Mouse (Mus musculus) testis, adult 2 months (tissue): Measurements from ENCODE around the gene Thbs4. TPM values are rescaled to one million over a fixed set of nuclear protein-coding genes. Genes with fewer than 3 reads are reported as not detected.

Source experiments
- H3K27ac ChIP-seq: fragments of 200-500 bp; 2 replicates; pipeline ENCODE4 v1.5.1; 2012; ENCODE audit warnings: low read depth, low read length; ENCODE audit not compliant: control insufficient read depth, insufficient read depth
- H3K27me3 ChIP-seq: fragments of 200-500 bp; 2 replicates; pipeline ENCODE4 v1.6.1; 2012; ENCODE audit warnings: mild to moderate bottlenecking, low read length, moderate library complexity; ENCODE audit not compliant: control insufficient read depth, insufficient read depth
- H3K36me3 ChIP-seq: fragments of 200-500 bp; 2 replicates; pipeline ENCODE4 v1.6.1; 2012; ENCODE audit warnings: mild to moderate bottlenecking, low read length; ENCODE audit not compliant: control insufficient read depth, insufficient read depth
- H3K4me1 ChIP-seq: fragments of 200-500 bp; 2 replicates; pipeline ENCODE4 v1.6.1; 2012; ENCODE audit warnings: low read length; ENCODE audit not compliant: control insufficient read depth, insufficient read depth
- H3K4me3 ChIP-seq: fragments of 200-500 bp; 2 replicates; pipeline ENCODE4 v1.5.1; 2012; ENCODE audit warnings: low read depth, mild to moderate bottlenecking, low read length, moderate library complexity, mixed read lengths; ENCODE audit not compliant: control insufficient read depth
- CTCF ChIP-seq: fragments of 200-500 bp; IDR thresholded peaks from 2 replicates; pipeline ENCODE4 v1.5.1; 2012; ENCODE audit warnings: low read depth, mild to moderate bottlenecking, inconsistent platforms, low read length, moderate library complexity; ENCODE audit not compliant: control insufficient read depth, insufficient read depth, insufficient replicate concordance
- POLR2A ChIP-seq: fragments of 200-500 bp; IDR thresholded peaks from 2 replicates; pipeline ENCODE4 v1.6.1; 2012; ENCODE audit warnings: low read depth, mild to moderate bottlenecking, inconsistent platforms, low read length, moderate library complexity; ENCODE audit not compliant: control insufficient read depth
- polyA plus RNA-seq: library from polyadenylated mRNA; depleted of rRNA; stranded (reverse); fragments of >200 nt; gene quantifications from 2 replicates; pipeline ENCODE4 v1.2.3, GENCODE M21; 2012

Gene Thbs4
- polyA plus RNA-seq, 1 experiment: 0.14 TPM

DNA sequence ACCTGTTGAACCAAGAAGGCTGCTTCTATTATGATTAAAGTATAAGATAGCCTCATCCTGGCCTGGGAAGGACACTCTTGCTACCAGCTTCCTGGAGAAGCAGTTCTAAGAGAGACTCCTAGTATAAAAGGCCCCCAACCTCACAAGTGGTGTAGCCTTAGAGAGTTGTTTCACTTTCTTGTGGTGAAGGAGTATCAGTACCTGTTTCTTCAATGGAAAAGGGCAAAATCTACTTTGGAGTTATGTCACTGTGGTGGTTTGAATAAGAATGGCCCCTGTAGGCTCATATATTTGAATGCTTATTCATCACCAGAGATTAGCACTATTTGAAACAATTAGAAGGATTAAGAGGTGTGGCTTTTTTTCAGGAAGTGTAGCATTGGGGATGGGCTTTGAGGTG is 12.2 kb upstream of the Thbs4 start:
- H3K4me1 ChIP-seq: no peaks in the 10 kb centered on the region
- no peaks in the 10 kb centered on the region for H3K36me3 ChIP-seq
- no peaks in the 10 kb centered on the region for H3K27me3 ChIP-seq
- TF ChIP-seq CTCF (no peak), POLR2A (no peak)
- H3K27ac ChIP-seq: no peak overlapping the region
- H3K4me3 ChIP-seq: no peak overlapping the region

DNA sequence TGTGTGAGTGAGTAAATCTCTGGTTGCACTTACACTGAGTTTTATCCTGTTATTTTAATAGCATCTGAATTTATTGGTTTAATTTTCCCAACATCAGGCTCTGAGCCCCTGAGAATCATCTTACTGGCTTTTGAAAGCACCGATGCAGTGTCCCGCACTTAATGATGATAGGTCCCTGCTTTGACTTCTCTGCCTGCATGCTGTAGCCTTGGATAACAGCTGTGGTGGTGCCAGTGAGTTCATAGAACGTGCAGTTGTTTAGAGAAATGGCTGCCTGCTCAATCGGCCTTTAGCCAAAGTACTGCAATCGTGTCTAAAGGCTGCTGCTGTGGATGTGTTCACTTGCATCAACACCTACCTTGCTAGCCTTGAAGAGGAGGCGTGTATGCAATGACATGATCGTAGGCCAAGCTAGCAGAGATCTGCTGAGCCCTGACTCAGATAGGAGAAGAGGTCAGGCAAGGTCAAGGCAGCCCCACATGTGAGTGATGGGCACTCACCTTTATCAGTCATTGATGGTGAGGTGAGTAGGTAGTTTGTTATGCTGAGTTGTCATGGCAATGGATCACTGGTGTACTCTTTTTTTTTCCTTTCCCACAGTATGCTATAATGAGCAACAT is 4.8 kb upstream of the Thbs4 start:
- Histone ChIP-seq H3K4me3 (no peak overlapping the region), H3K4me1 (peaks cover 4% of the 10 kb centered on the region), H3K27me3 (no peaks in the 10 kb centered on the region; the same call in 1 of the 2 replicates), H3K27ac (no peak overlapping the region), H3K36me3 (no peaks in the 10 kb centered on the region)
- TF ChIP-seq CTCF (no peak), POLR2A (no peak)

DNA sequence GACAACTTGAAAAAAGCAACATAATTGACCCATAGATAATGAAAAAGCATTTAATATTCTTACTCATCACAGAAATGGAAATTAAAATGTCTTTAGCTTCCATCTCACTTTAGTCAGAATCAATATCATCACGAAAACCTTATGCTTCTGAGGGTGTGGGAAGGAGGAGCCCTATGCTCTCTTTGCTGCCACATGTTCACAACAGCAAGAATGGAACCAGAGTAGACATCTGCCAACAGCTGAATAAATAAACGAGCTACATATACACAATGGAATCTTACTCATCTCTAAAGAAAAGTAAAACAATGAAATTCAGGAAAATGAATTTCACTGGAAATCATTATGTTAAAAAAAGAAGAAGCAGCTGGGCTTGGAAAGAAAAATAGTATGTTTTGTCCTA is 4.2 kb upstream of the Thbs4 start:
- Histone ChIP-seq H3K27me3 (no peaks in the 10 kb centered on the region; the same call in 1 of the 2 replicates), H3K36me3 (no peaks in the 10 kb centered on the region), H3K4me1 (peaks cover 6% of the 10 kb centered on the region), H3K4me3 (no peak overlapping the region), H3K27ac (no peak overlapping the region)
- TF ChIP-seq CTCF (no peak), POLR2A (no peak)

DNA sequence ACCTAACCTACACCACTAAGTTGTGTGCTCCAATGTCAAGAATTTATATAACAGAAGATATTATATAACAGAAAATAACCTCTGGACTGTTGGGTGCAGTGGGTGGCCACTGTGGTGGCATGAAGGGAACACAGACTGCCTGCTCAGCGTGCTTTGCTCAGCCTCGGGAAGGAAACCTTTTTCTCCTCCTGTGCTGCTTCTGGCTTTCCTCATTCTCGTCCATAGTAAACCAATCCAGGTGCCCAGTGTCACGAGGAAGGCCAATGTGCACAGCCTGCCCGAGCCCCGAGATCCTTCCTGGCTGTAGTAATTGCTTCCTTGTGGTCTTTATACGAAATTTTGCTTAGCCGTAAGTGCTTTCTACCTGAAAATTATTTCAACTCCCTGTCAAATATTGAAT is 982 bp downstream of the Thbs4 start:
- TF ChIP-seq POLR2A: no peak
- TF ChIP-seq CTCF: no peak
- H3K27me3 ChIP-seq: no peaks in the 10 kb centered on the region; the same call in 1 of the 2 replicates

DNA sequence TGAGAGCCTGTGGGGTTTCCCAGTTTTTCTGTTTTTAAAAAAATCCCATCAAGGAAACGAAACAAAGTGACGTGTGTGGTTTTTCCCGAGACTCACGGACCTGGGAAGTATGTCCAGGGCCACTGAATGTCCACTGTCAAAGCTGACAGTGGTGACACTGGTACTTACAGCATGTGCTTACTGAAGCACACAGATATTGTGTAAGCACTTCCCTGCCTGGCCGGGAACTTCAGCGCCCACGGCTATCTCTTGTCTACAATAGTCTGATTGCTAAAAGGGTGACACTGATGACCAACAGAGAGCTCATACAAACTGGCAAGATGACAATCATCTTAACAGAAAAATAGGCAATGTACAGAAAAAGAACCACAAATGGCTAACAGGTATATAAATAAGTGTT is 3.1 kb downstream of the Thbs4 start:
- Histone ChIP-seq H3K4me3 (no peak overlapping the region), H3K27me3 (no peaks in the 10 kb centered on the region; the same call in 1 of the 2 replicates), H3K36me3 (no peaks in the 10 kb centered on the region), H3K4me1 (peaks cover 6% of the 10 kb centered on the region), H3K27ac (no peak overlapping the region)
- TF ChIP-seq POLR2A (no peak), CTCF (no peak)

More for the DNA sequence above, 982 bp downstream of the Thbs4 start:
- peaks cover 6% of the 10 kb centered on the region for H3K4me1 ChIP-seq
- no peak overlapping the region for H3K4me3 ChIP-seq
- H3K36me3 ChIP-seq: no peaks in the 10 kb centered on the region
- no peak overlapping the region for H3K27ac ChIP-seq

DNA sequence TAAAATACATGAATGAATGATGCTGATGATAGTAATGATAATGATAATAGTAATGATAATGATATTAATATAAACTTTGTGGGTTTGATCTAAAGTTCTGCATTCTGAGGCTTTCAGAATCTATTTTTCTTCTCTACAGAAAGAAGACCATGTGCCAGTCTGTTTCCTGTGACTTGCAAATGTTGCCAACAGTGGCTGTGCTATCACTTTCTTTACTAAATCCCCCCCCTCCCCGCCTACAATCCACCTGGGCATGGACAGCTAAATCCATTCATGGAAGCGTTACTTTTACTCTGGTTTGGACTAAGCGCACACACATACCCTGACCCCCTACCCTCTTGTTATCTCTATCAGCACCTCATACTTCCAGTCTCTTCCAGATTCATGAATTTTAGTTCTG is 10.3 kb downstream of the Thbs4 start:
- Histone ChIP-seq H3K4me3 (no peak overlapping the region), H3K4me1 (no peaks in the 10 kb centered on the region), H3K27ac (no peak overlapping the region), H3K27me3 (no peaks in the 10 kb centered on the region), H3K36me3 (no peaks in the 10 kb centered on the region)
- TF ChIP-seq CTCF (no peak), POLR2A (no peak)

DNA sequence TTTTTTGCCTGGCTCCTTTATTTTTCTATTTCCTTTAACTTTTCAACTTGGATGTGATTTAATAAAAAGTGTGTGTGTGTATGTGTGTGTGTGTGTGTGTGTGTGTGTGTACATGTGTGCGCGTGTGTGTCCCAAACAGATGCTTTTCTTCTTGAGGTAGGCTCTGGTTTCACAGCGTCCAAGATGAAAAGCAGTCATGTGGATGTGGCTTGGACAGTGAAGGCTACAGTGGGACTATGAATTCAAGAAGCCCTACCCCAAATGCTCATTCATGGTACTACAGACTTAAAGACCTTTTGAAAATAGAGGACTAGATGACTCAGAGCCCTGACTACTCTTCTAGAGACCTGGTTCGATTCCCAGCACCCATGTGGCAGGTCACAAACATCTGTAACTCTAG is 11.1 kb downstream of the Thbs4 start:
- Histone ChIP-seq H3K36me3 (no peaks in the 10 kb centered on the region), H3K4me1 (no peaks in the 10 kb centered on the region), H3K27me3 (no peaks in the 10 kb centered on the region), H3K4me3 (no peak overlapping the region), H3K27ac (no peak overlapping the region)
- TF ChIP-seq CTCF (no peak), POLR2A (no peak)

DNA sequence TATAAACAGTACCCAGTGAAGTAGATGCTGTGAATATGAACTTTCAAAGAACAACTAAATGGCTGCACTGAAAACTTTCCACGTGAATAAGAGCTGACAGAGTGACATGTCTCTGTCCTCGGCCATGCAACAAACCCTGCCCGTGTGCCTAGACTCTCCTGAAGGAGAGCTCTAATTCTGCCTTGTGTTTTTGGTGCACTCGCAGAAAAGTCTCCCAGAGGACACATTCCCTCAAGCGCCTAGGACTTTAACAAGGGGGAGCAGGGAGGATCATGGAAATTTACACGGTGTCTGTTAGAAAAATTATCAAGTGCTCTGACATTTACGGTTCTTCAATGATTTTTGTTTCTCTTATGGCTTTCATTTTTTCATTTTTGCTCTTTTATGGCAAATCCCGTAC is 13.7 kb downstream of the Thbs4 start:
- no peaks in the 10 kb centered on the region for H3K27me3 ChIP-seq
- no peak overlapping the region for H3K4me3 ChIP-seq
- no peaks in the 10 kb centered on the region for H3K36me3 ChIP-seq
- no peaks in the 10 kb centered on the region for H3K4me1 ChIP-seq
- no peak overlapping the region for H3K27ac ChIP-seq
- TF ChIP-seq CTCF (no peak), POLR2A (no peak)

DNA sequence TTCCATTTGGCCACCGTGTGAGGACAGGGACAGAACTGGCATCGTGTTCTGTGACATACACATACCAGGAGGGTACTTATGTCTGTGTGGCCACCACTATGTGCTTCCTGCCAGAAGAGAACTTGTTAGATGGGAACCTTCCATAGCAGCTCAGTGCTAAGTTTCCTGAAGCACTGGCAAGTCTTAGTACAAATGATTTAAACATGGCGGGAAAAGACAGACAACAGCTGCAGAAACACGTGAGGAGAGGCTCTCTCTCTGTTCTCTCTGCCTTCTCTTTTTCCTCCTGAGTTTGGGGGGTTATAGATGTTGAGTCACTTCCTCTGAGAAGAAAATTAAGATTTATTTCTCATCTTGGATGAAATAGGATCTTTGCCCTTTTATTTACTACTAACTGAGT is 14.5 kb downstream of the Thbs4 start:
- Histone ChIP-seq H3K4me1 (peaks cover 2% of the 10 kb centered on the region), H3K27ac (no peak overlapping the region), H3K36me3 (no peaks in the 10 kb centered on the region), H3K4me3 (no peak overlapping the region), H3K27me3 (no peaks in the 10 kb centered on the region)
- no peak for TF ChIP-seq POLR2A
- no peak for TF ChIP-seq CTCF
